Mouse (Mus musculus): ENCODE measurements at regions not wholly inside any gene's neighbourhood (a gene's known extent, or its start where the extent isn't known, plus 50 kb on each side); places are given as distances from the start of the nearest gene placed in this dataset.
"Not testable (repeated sequence)": the region's sequence is repeated elsewhere in the genome, so short reads cannot be mapped to it uniquely, and the experiment has no call there.

DNA sequence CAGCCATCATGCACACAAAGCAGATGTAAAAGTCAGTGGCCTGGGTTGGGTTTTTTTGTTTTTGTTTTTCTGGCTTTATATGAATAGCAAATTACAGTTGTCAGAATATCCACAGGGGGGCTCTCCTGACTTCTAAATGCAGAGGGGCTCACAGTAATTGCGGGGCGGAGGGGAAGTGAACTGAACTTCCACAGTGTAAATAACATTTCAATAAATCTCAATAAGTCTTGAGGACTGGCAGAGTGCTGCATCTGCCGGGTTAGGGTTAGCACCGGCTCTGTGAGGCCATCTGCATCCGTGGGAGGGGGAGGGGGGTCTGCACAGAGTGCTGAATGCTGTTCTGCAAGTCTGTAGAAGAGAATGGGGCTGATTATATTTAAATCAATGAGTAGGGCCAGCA lies 50.3 kb upstream of the Arl4c start:
- no peak for DNase-seq (ENCODE audit: low read depth)

DNA sequence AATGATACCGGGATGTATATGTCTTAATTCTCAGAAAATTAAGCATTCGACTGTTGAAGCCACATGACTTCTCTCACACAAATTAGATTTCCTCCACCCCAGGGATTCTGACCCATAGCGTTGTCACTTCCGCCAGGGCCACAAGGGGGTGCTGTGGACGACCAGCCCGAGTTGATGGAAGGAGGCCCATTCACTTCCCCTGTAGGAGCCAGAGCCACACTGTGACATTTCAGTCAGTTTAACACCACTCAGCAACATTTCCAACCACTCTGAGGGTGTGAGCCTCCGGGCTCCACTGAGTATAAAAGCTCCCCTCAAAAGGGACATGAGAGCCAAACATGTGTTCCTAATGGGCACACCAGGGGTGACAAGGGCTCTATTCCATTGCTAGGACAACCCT lies 54.6 kb upstream of the Arl4c start:
- DNase-seq (ENCODE audit: low read depth), result no peak

DNA sequence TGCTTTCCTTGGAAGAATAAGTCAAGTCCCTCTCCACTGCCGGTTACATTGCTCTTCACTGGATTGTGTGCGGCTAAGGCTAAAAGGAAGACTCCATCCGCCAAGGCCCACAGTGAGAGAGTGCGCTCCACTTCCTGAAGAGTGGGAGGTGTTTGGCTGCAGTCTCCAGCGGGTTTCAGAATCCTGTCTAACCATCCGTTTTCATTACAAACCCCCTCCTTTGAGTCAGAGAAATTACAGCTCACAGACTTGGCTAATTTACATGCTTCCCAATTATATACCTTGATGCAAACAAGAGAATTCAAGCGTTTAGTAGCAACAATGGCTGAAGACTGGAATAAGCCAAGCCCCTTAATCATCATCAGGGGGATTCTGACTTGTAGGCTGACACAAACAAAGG lies 55.1 kb upstream of the Arl4c start:
- no peak for DNase-seq (ENCODE audit: low read depth)

DNA sequence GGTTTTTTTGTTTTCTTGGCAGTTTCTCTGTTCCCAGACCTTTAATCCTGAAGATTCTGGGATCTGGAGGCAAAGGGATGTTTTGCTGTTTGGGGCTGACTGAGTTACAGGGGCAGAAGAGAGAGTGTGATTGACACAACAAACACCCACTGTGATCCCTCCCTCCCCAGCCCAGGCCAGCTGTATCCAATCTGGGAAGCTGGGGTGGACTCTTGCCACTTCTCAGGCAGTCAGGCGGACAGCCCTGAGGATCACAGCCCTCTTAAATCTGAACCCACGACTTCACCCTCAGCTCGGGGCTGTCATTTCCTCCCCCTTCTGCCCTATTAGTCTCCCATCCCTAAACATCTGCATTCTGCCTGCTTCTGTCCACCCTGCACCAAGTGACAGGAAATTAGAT lies 55.7 kb upstream of the Arl4c start:
- DNase-seq (ENCODE audit: low read depth), result no peak

DNA sequence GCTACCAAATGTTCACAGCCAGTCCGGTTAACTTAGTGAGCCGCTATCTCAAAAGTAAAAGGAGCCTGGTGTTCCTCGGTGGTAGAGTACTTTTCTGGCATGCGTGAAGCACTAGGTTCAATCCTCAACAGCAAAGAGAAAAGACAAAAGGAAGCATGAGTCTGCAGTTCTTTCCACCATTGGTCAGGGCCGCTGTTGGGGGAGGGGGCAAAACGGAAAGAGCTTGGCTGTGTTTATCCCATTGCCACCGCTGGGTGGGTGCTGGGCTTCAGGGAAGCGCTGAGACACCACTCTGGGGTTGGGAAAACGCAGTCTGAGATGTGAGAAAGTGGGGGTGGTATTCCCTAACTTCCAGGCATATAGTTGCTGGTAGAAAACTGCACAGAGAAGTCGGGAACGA lies 58.6 kb upstream of the Arl4c start:
- no peak for DNase-seq (ENCODE audit: low read depth)

DNA sequence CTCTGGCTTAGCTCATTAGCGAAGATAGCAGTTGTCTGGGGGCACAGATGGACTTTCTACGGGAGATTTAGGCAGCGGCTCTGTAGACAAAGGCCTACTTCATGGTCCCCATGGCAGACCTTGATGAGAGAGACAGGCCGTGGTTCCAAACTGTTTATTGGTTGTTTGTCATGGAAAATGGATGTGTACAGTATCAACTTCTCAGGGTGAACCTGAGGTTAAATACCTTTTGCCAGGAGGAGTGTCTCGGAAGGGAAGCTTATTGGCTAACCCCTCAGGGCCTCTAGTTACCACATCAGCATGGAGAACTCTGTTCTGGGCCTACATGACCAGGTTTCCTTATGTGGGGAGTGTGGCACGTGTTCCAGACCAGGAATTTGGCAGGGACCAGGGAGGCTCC lies 59.1 kb upstream of the Arl4c start:
- no peak for DNase-seq (ENCODE audit: low read depth)

DNA sequence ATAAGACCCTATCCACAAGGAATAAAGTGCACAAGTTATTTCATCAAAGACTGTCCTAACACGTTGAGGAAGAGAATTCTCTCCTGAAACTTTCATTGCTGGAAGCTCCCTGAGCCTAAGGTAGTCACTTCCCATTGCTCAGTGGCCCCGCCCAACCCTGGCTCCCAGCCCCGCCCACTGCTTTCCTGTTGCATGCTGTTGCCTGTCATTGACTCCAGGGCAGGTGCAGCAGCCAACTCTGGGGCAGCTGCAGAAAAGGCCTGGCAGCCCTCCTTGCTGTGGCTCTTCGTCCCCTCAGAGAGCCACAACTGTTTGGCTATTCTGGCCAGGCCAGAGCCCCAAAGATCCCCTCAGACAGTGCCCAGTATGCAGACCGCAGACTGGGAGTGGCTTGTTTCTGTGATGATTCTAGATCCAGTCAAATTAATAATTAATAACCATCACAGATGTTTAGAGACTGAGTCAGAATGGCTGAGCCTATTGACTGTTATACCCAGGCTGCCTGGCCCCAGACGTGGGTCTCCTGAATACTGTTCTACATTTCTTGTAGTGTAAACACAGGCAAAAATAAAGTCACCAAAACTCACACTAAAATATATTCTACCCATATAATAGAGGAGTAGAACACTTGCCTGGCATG lies 61.8 kb upstream of the Arl4c start:
- DNase-seq (ENCODE audit: low read depth), result no peak

DNA sequence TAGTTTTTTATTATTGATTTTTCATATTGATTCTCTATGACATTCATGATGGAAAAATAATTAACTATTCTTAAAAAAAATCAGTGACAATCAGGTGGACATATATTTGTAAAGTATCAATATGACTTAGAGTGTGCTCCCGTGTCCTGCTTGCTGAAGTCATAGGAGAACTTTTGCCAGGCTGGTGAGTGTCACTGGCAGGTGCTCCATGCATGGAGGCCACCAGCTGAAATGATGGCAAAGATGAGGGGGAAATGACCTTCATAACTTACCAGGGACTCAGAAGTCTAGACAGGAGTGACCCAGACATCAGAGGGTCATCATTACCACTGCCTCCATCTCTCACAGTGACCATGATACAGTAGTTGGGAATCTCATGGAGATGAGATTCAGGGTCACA lies 62.5 kb upstream of the Arl4c start:
- DNase-seq (ENCODE audit: low read depth), result no peak

DNA sequence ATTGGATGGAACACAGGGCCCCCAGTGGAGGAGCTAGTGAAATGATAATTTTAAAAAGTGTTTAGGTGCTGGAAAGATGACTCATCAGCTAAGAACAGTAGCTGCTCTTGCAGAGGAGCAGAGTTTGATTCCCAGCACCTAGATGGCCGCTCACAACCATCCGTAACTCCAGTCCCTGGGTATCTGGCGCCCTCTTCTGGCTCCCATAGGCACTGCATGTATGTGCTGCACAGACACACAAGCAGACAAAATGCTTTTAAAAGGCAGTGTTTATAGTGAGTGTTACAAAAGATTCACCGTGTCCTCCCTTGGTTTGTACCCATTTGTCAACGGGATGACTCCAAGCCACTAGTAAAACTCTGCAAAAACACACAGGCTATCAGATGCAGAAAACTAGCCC lies 75.0 kb upstream of the Arl4c start:
- DNase-seq (ENCODE audit: low read depth), result no peak

DNA sequence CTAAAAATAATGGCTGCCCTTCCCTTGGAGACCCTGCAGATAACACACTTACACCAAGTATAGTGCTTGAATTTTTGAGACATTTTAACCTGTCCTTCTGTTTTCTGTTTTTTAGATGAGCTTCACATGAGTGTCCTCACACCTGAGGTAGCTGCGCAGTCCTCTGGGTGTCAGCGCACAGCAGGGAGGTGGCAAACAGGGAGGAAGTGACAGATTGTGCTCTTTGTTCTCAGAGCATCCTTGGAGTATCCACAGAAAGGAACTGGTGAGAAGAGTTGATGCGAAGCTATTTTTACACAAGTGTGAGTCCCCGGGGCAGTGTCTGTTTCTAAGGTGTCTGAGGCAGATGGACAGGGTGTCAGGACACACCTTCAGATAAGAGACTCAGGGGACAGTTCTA lies 78.2 kb upstream of the Arl4c start:
- DNase-seq (ENCODE audit: low read depth), result no peak

DNA sequence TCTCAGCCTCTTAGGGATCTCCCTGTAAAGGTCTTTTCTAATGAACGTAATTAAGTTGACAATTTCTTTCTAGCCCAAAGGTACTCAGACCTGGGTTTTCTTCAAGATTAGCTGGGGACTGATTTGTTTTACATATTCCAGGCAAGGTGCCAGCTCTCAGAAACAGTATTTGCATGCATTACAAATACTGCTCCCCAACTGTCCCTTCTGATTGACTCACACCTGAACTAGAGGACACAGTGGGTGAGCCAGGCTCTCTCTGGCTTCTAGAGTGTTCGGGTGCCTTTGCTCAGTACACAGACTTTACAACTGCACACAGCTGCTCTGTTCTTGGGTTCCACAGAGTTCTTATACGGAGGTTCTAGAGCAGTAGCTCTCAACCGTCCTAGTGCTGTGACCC lies 81.1 kb upstream of the Arl4c start:
- DNase-seq (ENCODE audit: low read depth), result no peak

DNA sequence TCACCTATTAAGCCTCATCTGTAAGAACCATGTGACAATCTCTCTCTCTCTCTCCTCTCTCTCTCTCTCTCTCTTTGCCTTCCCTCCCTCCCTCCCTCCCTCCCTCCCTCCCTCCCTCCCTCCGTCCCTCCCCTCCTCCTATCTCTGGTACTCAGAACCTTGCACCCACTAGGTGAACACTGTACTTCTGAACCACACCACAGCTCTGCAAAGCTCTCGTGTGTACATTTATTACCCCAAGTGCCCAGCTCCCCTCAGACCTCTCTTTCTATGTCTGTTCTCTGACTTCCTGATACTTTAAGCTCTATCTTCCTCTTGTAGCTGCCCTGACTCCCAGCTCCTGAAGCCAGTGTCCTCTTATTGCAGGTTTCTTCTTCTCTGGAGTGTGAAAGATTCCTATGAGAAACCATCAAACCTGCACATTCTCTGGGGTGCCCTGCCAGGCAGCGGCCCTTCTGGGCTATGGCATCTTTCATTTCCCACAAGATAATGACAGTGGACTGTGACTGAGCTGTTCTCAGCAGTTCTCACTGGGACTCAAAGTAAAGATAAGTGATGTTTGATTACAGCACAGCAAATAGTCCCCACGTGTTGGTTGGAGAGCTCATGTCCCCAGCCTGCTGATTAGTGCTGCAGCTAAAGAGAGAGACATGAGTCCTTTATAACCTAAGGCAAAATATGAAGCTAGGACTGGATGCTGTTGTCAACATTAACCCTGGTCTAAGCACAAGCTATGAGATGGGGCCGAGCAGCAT lies 83.0 kb upstream of the Arl4c start:
- DNase-seq (ENCODE audit: low read depth), result no peak

DNA sequence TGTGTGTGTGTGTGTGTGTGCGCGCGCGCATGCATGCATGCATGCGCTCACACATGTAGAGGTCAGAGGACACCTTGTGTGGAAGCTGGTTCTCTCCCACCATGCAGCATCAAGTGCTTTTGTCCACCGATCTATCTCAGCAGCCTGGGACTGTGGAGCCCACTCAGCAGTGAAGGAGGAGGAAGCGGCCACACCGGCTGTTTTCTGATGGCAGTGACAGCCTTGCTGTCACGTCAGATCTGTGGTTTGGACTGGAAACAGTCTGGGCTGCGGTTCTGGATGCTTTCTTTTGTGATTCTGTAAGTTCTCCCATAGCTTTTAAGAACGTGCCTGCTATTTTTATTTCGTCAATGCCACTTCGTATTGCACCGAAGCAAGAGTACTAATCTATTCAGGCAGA lies 84.0 kb upstream of the Arl4c start:
- no peak for DNase-seq (ENCODE audit: low read depth)

DNA sequence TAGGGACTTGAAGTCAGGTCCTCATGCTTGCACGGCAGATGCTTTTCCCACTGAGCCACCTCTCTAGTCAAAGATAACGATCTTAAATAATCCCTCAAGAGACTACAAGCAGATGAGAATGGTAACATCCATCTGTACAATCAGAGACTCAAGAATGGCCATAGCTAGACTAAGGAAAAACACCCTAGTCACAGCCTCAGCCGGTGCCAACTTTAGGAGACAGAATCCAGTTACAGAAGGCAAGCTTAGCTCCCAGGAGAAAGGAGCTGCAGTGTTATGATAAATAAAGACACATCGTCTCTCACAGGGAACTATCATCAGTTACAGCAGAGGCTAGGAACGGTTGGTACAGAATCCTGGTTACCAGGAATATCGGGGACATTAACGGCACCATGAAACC lies 88.7 kb upstream of the Arl4c start:
- no peak for DNase-seq (ENCODE audit: low read depth)

DNA sequence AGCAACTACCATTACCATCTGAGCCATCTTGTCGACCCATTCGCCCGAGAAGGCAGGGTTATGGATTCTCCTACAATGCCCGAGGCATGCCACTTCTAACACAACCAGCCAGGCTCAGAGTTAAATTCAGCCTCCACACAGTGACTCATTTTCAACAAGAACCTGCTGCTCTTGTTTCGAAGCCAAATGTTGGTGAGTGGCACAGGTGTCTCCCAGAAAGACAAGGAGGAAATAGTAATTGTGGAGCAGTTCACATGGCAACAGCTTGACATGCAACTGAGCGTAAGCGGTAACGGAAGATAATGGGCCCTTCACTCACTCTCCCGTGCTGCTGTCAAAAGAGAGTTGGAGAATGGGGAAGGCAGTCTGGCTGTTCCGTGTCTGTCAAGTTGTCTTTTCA lies 92.9 kb upstream of the Arl4c start:
- no peak for DNase-seq (ENCODE audit: low read depth)

DNA sequence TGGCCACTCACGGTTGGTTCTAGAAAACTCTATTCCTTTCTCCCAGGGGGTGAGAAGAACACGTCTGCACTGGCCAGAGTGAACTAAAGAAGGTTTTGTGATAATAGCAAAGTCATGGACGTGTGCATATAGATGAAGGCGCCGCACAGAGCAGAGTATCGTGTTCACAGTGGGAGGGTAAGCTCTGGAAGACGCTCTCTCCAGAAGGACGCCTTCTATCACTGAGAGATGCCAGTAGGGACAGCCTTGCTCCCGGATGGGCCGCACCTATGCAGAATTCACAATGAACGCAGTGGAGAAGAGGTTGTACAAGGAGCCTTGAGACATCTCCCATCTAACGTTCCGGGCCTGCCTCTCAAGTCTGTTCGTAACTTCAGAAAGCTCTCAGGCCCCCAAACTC lies 96.5 kb upstream of the Arl4c start:
- no peak for DNase-seq (ENCODE audit: low read depth)

DNA sequence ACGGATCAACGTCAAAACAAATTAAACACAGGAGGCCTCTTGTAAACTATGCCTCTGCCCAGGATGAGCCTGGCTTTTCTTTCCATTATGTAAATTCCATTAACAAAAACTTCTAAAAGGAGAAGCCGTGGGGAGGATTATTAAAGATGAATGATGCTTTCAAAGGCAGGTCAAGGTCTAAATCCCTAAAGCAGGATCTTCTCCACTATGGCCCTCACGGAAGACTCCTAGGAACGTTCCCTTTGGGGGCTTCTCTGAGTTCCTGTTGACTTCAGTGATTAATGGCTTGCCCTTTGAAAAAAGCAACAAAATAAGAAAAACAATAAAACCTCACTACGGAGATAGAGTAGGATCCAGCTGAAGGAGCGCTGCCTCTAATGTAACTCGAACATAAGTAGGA lies 96.9 kb upstream of the Arl4c start:
- DNase-seq (ENCODE audit: low read depth), result no peak

DNA sequence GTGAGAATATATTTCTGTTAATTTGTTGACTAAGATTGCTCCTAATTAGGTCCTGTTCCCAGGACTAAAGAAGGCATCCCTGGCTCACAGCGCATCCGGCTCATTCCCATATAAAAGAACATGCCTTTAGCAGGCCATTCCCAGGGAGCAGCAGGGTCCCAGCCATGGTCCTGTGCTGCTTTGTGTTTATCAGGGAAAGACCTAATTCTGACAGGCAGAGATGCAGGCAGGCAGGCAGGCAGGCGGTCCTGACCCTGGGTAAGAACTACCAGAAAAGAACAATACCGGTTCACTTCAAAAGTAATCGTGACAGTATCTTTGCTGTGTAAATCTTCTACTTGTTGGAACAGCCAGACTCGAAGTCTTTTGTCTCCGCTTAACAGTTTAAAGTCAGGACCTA lies 97.3 kb upstream of the Arl4c start:
- no peak for DNase-seq (ENCODE audit: low read depth)

DNA sequence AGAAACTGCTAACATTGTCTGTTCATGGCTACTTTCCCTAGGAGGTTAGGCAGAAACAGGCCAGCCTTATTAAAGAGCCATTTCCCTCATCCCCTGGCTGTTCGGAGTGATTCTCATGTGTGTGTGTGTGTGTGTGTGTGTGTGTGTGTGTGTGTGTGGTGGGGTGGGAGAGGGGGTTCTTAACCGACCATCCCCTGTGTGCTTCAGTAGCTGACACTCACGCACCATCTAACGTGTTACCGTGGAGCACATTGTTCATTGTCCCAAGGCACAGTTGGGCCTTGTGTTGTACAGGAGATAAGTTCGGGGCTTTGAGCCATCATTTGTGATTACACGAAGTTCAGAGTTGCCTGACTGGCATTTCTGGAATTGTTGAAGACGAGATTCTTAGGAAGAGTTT lies 97.8 kb upstream of the Arl4c start:
- no peak for DNase-seq (ENCODE audit: low read depth)

DNA sequence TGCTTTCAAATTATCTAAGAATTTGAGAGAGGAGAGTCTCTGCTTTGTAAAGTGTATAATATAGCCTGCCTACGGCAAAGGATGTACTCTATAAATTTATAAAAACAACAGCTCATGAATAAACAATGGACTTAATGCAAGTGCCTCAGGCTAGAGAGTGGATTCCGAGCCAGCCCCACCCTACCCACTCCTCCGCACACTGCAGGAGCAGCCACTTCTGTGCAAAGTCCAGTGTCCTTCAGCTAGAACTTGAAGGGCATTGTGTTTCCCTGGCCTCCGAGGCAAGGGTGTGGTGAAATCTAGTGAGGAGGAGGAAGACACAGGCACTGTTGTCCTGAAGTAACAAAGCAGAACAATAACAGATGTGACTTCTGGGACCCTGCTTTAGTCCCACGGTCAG lies 98.4 kb upstream of the Arl4c start:
- no peak for DNase-seq (ENCODE audit: low read depth)

DNA sequence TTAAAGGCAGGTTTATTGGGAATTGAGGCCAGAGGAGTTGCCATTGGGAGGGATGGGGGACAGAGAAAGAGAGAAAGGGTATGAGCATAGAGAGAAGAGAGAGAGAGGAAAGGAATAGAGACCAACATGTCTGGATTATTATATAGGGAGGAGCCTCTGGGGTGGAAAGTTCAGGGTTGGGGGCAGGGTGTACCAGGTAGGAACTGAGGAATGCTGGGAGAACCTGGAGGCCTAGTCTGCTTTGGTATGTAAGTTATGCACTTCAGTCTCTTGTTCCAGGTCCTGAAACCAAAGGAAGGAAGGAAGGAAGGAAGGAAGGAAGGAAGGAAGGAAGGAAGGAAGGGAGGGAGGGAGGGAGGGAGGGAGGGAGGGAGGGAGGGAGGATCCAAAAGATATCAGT lies 99.1 kb upstream of the Arl4c start:
- DNase-seq (ENCODE audit: low read depth), result not testable (repeated sequence)

DNA sequence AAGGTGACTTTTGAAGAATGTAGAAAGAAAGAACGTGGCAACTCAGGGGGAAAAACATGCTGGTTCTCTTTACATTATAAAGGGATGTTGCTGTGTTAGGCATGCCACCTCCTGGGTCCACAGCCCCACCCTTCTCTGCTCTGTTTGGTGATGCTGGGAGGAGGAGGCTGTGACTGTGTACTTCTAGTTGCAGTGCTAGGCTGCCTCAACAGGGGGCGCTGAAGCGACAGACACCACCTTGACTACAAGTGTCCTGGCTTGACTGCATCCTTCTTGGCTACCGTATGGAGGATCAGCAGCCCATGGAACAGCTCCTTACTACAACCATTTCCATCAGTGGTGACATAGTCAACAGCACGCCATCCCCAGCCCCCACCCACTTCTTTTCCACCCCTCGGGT lies 104.9 kb upstream of the Arl4c start:
- DNase-seq (ENCODE audit: low read depth), result no peak

DNA sequence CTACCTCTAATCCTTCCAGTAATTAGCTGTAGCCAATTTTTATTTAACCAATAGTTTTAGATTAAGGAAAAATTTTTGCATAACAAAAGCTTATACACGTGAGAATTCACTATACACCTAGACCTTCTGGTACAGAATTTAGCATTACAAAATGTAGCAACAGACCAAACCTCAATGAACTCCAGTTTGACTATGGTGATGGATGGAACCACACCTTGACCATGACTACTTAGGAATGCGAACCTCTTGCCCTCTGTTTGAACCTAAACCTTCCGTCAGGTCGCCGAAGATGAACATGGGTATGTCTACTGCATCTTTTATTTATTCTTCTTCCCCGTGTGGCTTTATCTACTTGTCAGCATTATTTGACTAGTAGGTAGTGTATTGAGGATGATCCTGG lies 105.9 kb upstream of the Arl4c start:
- no peak for DNase-seq (ENCODE audit: low read depth)

DNA sequence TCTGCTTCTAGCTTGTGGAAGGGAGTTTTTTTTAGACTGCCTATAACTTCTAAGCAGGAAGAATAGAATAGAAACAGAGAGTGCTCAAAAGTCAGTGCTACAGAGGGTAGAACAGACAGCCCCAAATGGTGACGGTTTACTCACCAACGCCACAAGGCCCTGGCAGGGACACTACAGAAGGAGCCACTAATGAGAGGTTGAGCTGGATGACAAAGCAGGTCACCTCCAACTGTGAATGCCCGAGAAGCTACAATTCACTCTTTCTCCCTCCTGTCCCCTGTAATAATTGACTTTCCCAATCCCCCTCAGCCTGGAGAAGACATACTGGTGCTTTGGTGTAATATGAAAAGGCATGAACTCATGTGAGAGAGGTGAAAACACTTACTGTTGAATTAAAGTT lies 106.5 kb upstream of the Arl4c start:
- DNase-seq (ENCODE audit: low read depth), result no peak
